Mouse (Mus musculus) activated CD4-positive, CD25-positive, alpha-beta regulatory T cell, adult 4 months (primary cell): ENCODE measurements around the gene Ttc28. TPM values are rescaled to one million over a fixed set of nuclear protein-coding genes. Genes with fewer than 3 reads are reported as not detected.

ENCODE experiments used
- ATAC-seq: one replicate; pipeline ENCODE4 v1.8.0; 2017
- polyA plus RNA-seq, 2 experiments: library from polyadenylated mRNA; unstranded; fragments of 100-300 nt; shearing (Covaris generic); gene quantifications; one replicate each; pipeline ENCODE4 v1.2.1; 2017

Gene Ttc28
- polyA plus RNA-seq, 2 experiments from 2014 or later = 1.9 to 2.6 TPM

DNA sequence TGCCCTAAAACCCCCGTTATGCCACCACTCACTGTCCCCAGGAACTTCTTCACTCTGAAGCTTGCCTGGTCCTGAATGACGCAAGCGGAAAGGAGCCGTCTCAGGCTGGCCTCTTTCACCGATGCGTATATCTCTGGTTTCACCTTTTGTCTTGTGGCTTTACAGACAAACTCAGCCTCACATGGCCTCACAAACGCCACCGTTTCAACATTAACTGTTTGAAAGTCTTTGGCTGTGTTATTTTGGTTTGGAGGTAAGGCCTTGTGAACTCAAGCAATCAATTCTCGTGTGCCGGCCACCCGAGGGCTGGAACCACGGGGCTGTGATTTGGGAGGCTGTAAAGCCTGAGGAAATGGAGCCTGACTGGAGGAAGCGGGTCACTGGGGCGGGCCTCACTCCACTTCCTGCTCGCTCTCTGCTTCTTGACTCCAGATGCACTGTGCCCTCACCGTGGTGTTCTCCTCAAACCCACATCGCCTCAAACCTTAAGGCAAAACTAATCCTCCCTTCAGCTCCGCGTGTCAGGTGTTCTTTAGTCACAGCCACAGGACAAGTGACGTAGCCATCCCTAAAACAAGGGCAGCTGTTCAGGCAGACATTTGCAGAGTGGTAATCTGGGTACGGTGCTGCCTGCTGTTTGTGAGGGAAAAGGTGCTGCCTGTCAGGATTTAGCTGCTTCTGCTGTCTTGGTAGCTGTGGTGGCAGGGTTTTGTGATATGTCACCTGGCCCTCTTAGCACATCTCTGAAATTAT is 298.9 kb downstream of the Ttc28 start:
- peak; percentile 90 for ATAC-seq

DNA sequence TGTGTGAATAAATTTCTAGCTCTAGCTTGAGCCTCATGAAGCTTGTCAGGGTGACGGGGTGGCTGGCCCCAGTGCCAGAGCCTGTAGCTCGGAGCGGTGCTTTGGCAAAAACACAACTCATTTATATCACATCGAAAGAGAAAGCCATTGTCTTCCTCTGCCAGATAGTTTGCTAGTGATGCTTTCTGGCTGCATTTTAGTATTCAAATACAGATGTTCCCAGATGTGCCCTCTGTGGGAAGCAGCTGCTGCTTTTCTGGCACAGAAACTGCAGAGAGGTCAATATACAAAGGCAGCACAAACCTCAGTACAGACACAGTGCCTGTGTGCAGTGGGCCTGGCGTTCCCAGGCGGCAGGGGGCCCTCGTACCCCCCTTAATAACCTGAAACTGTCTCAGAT is 300.0 kb downstream of the Ttc28 start:
- no peak for ATAC-seq

DNA sequence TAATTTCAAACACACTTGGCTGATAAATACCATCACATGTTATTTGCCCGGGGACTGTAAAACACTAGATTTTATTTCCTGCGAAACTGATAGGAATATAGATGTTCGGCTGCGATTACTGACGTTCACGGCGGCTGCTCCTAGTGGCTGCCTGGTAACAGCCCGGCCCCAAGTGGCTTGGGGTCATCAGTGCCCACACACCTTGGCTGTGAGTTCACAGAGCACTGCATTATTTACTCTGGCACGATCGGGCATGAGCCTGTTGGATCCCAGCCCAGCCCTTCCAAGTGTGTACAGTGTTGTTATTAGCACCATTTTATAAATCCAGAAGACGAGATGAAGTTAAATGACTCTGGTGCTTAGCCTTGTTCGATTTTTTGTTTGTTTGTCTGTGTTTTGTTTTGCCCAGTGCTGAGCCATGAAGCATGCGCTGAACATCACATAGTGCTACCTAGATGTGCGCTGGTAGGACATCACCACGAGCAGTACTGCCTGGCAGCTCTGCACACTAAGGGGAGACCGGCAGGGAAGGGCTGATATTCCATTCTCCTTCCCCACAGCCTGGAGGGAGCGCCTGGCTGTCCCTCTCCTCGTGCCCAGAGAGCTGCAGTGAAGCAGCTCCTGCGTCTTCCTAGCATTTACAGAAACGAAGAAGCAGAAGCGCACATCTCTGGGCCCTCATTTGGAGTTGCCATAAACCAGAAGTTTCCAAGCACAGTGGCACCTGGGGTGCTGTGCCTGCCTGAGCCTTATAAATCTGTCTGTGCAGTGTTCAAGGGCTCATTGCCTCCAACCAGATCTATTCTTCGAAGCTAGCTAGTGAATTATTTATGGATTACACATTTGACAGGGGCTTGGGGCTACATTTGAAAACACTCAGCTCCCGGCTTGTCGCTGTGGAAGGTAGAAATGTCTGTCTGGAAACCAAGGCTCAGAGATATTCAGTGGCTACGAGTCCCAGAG is 300.8 kb downstream of the Ttc28 start:
- ATAC-seq = no peak

DNA sequence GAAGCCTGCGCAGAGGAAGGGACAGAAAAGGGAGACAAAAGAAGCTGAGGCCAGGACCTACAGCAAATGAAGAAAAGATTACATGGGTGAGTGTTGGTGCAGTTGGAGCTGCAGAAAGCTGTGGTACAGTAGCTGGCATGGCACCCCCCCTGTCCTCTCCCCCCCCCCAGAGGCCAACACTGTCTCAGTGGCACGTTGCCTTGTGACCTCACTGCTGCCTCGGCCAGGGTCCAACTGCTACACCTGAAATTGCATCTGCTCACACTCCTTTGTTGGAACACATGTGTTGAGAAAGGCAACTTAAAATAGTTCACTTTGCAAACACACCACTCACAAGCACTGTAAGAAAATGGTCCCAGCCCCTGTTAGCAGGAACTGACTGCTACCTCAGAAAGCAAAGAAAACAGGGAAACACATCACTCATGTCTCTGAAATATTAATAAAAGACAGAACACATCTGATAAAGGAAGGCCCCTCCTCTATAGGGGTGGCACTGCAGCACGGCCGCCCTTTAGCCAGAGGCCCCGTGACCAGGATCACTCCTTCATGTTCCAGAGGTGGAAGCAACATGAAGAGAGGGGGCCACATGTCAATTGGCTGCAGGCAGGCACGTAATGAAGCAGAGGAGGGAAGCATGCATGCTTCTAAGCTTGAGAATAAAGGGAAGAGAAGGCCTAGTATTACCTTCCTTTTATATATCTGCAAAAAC is 301.8 kb downstream of the Ttc28 start:
- ATAC-seq = no peak

GRCm38 (mm10) chr5:111186600-111186999 is 307.0 kb downstream of the Ttc28 start:
- no peak for ATAC-seq

DNA sequence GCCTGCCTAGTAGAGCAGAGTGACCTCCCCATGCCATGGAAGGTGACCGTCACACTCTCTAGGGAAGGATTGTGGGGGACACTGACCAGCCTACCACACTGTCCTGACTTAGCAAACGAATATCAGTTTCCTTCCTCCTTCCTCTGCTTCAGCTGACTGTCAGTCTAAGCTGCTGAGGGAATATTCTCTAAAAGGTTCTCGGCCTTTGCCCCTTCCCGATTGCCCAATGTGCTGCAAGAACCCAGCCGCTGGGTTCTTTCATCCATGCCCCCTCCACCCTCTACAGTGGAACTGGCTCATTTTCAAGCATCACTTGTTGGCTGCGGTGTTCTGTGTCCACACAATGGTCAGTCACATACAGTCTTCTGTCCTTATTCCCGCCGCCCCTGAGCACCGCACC is 312.4 kb downstream of the Ttc28 start:
- ATAC-seq = no peak

DNA sequence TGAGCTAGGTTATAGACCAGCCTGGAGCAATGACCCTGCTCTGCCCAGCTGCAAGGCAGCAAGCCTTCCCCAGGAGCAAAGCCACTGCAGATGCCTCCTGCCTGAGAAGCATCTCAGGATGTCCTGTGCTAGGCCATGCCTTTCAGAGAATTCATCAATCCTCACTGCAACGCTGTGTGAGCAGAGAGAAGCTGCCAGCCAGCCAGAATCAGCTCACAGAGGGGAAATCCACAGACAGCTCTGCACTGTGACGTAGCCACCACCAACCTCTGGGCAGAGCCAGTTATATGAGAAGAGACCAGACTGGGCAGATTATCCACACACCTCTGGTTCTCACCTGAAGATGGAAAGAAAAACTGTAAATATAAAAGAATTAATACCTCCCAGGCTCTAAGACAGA is 315.2 kb downstream of the Ttc28 start:
- ATAC-seq = peak; percentile 67

GRCm38 (mm10) chr5:111195488-111196485 is 316.2 kb downstream of the Ttc28 start:
- ATAC-seq = peak; percentile 64

GRCm38 (mm10) chr5:111197727-111198126 is 318.1 kb downstream of the Ttc28 start:
- no peak for ATAC-seq

- peak; percentile 67 for ATAC-seq
Observed at GRCm38 (mm10) chr5:111200167-111200840, 320.7 kb downstream of the Ttc28 start.

DNA sequence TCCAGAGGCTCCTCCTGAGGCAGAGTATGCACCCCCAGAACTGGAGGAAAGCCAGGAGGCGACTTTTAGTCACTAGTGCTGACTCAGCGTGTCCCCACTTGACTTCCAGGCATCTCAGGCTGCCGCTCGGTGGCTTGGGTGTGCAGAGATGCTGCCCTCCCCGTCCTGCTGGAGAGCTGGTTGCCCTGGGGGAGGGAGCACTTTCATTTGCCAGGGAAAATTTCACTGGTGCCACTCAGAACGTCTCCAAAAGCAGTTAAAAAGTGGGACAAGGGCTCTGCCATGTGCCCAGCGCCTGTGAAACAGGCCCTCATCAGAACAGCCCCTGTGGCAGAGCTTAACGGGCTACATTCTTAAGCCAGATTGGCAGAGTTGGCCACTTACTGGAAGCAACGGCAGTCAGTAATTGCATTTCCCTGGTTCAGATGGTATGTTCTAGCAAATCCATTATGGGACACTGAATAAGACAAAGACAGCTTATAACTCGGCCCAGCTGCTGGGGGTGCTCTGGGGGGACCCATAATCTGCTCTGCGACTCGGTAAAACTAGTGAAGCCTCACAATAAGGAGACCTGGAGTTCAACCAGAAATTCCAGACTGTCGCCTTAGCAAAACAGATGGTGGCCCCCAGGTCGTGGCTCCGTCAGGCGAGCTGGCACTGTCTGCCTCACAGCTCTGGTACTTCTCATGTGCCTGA is 321.5 kb downstream of the Ttc28 start:
- no peak for ATAC-seq

DNA sequence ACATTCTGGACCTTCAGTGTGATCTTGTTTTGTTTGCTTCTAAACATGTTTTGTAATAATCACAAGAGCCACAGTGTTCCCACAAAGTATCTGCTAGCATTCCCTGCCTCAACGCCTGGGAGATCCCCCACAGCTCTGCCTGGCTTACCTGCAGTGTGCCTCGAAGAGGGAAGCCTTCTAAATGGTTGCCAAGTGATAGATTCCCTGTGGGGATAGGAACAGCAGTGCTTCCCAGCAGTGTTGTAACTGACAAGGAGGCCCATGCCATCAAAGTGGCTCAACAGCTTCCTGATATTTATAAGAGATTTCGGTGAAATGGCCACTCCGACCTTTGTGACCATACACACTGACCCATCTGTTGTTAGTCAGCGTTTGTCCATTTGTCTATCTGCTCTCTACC is 324.6 kb downstream of the Ttc28 start:
- ATAC-seq = no peak

DNA sequence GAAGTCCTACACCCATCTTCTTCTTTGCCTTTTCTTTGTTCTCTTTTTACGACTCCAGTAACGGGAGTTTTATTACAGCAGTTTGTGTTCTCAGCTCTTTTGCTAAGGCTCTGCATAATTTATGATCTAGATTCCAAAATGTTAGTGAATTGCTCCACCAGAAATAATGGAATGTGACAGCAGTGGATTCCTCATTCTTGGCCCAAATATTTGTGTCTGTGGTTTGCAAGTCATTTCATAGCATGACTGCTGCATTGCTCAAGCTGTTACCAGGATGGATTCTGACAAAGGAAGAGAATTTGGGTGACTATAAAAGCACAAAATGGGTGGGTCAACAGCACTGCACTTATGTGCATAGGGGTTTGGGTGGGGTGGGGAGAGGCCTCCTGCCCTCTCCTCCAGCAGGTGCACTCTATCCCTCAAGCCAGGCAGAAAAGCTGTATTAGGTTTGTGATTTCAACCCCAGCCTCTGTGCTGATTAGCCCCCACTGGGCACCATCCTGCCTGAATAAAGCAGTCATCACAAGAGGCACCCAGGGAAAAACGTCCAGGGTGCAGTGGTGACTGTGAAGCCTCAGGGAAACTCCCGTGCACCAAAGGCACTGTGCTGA is 325.5 kb downstream of the Ttc28 start:
- no peak for ATAC-seq

GRCm38 (mm10) chr5:111205817-111206216 is 326.2 kb downstream of the Ttc28 start:
- no peak for ATAC-seq

GRCm38 (mm10) chr5:111207924-111208659 is 328.5 kb downstream of the Ttc28 start:
- ATAC-seq = no peak

- ATAC-seq = peak; percentile 40
Observed at GRCm38 (mm10) chr5:111208660-111208969, 329.0 kb downstream of the Ttc28 start.

- no peak for ATAC-seq
Observed at GRCm38 (mm10) chr5:111213935-111214450, 334.4 kb downstream of the Ttc28 start.

DNA sequence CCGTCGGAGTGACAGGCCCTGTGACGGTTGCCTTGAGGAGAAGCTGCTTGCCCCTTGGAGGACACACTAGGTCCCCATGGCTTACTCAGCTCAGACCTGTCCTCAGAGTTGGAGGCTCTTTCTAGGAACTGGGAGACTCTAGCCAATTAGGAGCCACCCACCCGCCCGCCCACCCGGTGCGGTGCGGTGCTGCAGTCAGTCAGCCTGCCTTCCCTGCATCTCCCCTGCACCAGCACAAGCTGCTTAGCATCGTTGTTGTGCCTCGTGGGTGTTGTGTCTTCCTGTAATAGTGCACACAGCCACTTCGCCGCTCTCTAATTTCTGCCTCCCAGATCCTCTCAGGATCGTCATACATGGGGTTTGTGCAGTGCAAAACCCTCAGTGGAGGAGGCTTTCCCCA is 335.3 kb downstream of the Ttc28 start:
- ATAC-seq = no peak

- no peak for ATAC-seq
Observed at GRCm38 (mm10) chr5:111215722-111216121, 336.1 kb downstream of the Ttc28 start.
